Mouse (Mus musculus) hindbrain, embryonic 16.5 days (tissue): Measurements from ENCODE around the gene Bscl2. TPM values are rescaled to one million over a fixed set of nuclear protein-coding genes. Genes with fewer than 3 reads are reported as not detected.

Source experiments
- ATAC-seq: fragments of 200-750 bp; cut with Nextera tagmentation; 2 replicates; pipeline ENCODE4 v1.8.0; 2017; ENCODE audit warnings: moderate TSS enrichment, moderate library complexity
- H3K27ac ChIP-seq: fragments of 300-500 bp; sonication (generic); 2 replicates; pipeline ENCODE4 v1.5.1; 2014; ENCODE audit warnings: low read depth, mild to moderate bottlenecking, control low read depth, low read length, moderate library complexity
- H3K27me3 ChIP-seq: fragments of 300-500 bp; sonication (generic); replicated peaks from 2 replicates; pipeline ENCODE4 v1.6.1; 2014; ENCODE audit warnings: low read length; ENCODE audit not compliant: control insufficient read depth, insufficient read depth
- H3K36me3 ChIP-seq: fragments of 300-500 bp; sonication (generic); 2 replicates; pipeline ENCODE4 v1.6.1; 2014; ENCODE audit warnings: mild to moderate bottlenecking, low read length, moderate library complexity, mixed read lengths; ENCODE audit not compliant: control insufficient read depth, insufficient read depth
- H3K4me1 ChIP-seq: fragments of 300-500 bp; sonication (generic); 2 replicates; pipeline ENCODE4 v1.6.1; 2014; ENCODE audit warnings: low read depth, low read length; ENCODE audit not compliant: control insufficient read depth, insufficient read depth
- H3K4me2 ChIP-seq: fragments of 300-500 bp; sonication (generic); 2 replicates; pipeline ENCODE4 v1.6.1; 2014; ENCODE audit warnings: mild to moderate bottlenecking, low read length, control low read depth, moderate library complexity
- H3K4me3 ChIP-seq: fragments of 300-500 bp; sonication (generic); 2 replicates; pipeline ENCODE4 v1.5.1; 2014; ENCODE audit warnings: mild to moderate bottlenecking, low read length, control low read depth, moderate library complexity
- H3K9ac ChIP-seq: fragments of 300-500 bp; sonication (generic); 2 replicates; pipeline ENCODE4 v1.6.1; 2014; ENCODE audit warnings: low read depth, mild to moderate bottlenecking, control low read depth, low read length, moderate library complexity
- H3K9me3 ChIP-seq: fragments of 300-500 bp; sonication (generic); 2 replicates; pipeline ENCODE4 v1.6.1; 2014; ENCODE audit warnings: mild to moderate bottlenecking, low read length, moderate library complexity; ENCODE audit not compliant: control insufficient read depth
- WGBS: fragments of 180-500 bp; shearing (Covaris S2); extraction: QIAGEN DNeasy Blood & Tissue Kit; methylation state at CpG from one replicate; pipeline ENCODE4 v1.1.7; 2014; 5-methylcytosine and 5-hydroxymethylcytosine counted together
- polyA plus RNA-seq: library from polyadenylated mRNA; unstranded; fragments of >200 nt; fragmentation: Nextera tagmentation; extraction: Ambion mirVana; gene quantifications from 2 replicates; pipeline ENCODE4 v1.2.1, GENCODE M21; 2015

Bscl2 gene
- polyA plus RNA-seq, 1 experiment from 2014 or later = 117 TPM

GRCm38 (mm10) chr19:8803879-8804660 is 33.2 kb upstream of the Bscl2 start:
- H3K9me3 ChIP-seq = no peaks in the 10 kb centered on the region
- WGBS = 95% methylated on average over 11 of the region's 11 CpGs
- ATAC-seq = no peak
- no peak overlapping the region for H3K27ac ChIP-seq
- no peak overlapping the region; the same call in 1 of the 2 replicates for H3K9ac ChIP-seq
- H3K4me3 ChIP-seq = no peak overlapping the region
- no peaks in the 10 kb centered on the region for H3K27me3 ChIP-seq
- no peak overlapping the region for H3K4me2 ChIP-seq
- peaks cover 13% of the 10 kb centered on the region for H3K4me1 ChIP-seq
- H3K36me3 ChIP-seq = peaks cover 10% of the 10 kb centered on the region; the same call in 1 of the 2 replicates

- no peak for ATAC-seq
- Histone ChIP-seq H3K27ac (no peak overlapping the region), H3K4me1 (peaks cover 13% of the 10 kb centered on the region), H3K36me3 (peaks cover 16% of the 10 kb centered on the region; the same call in 1 of the 2 replicates), H3K4me3 (no peak overlapping the region), H3K9ac (no peak overlapping the region), H3K9me3 (no peaks in the 10 kb centered on the region), H3K4me2 (no peak overlapping the region), H3K27me3 (no peaks in the 10 kb centered on the region)
- WGBS = 94% methylated on average over 5 of the region's 5 CpGs
Measured at GRCm38 (mm10) chr19:8806810-8807209, 30.5 kb upstream of the Bscl2 start.

DNA sequence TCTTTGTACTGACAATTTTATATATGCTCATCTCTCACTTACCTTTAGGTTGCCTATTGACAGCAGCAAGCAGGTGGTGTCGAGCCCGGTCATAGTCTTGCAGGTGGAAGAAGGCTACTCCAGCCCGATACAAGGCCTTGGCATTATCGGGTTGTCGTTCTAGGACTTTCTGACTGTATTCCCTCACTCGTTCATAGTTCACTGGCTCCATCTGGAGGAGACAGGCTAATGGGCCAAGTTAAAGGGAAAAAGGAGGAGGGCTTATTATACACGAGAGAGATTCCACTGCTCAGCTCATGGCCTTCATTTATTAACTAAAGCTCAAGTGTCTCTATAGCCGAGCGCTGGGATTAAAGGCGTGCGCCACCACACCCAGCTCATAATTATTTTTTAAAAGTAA is 21.5 kb upstream of the Bscl2 start:
- Histone ChIP-seq H3K9ac (no peak overlapping the region), H3K4me3 (no peak overlapping the region), H3K27ac (no peak overlapping the region), H3K36me3 (peaks cover 7% of the 10 kb centered on the region; the same call in 1 of the 2 replicates), H3K4me2 (no peak overlapping the region), H3K27me3 (no peaks in the 10 kb centered on the region), H3K4me1 (peaks cover 23% of the 10 kb centered on the region), H3K9me3 (no peaks in the 10 kb centered on the region)
- ATAC-seq = no peak
- 63% methylated on average over 11 of the region's 11 CpGs for WGBS

DNA sequence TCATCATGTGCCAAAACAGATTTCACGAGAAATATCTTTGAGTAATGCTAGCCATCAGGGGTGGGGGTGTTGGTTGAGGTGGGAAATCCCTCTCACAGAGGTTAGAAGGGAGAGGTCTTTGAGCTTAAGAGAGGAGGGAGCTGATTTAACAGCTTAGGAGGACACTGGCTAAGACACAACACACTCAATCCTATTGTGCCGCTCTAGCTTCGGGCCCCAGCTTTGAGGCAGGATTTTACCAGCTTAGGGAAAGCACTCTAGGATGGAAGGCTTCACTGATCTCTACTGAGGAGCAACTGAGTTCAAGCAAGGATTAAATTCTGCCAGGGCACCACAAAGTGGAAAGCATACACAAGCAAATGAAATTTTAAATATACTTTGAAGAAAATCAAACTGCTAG is 20.3 kb upstream of the Bscl2 start:
- Histone ChIP-seq H3K4me3 (no peak overlapping the region), H3K36me3 (peaks cover 7% of the 10 kb centered on the region; the same call in 1 of the 2 replicates), H3K9ac (no peak overlapping the region), H3K27me3 (no peaks in the 10 kb centered on the region), H3K9me3 (no peaks in the 10 kb centered on the region), H3K4me2 (peak overlapping the region; percentile 6; the same call in 1 of the 2 replicates), H3K27ac (no peak overlapping the region), H3K4me1 (peaks cover 31% of the 10 kb centered on the region)
- 73% methylated on average over 3 of the region's 3 CpGs for WGBS
- no peak for ATAC-seq

DNA sequence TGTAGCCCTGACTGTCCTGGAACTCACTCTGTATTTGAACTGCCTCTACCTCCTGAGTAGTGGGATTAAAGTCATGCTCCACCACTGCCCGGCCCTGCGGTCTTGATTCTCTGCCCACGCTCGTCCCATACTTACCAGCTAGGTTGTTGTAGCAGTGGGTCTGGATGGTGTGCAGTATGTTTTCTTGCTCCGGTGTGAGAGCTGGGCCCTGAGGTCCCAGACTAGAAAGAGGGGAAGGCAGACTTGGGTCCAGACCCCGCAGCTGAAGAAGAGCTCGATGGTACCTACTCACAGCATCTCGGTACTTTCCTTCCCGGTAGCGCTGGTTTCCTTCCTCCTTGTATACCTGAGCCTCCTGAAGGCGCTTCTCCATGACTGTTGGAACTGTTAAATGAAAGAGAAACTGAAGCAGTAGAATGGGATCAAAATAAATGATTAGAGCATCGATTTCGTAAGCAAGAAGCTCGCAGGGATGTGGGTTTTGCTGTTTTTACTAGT is 18.9 kb upstream of the Bscl2 start:
- Histone ChIP-seq H3K9ac (peak overlapping the region; percentile 74), H3K4me3 (peak overlapping the region; percentile 94), H3K9me3 (no peaks in the 10 kb centered on the region), H3K27me3 (no peaks in the 10 kb centered on the region), H3K4me1 (peaks cover 45% of the 10 kb centered on the region), H3K4me2 (peak overlapping the region; percentile 84), H3K27ac (peak overlapping the region; percentile 96), H3K36me3 (peaks cover 5% of the 10 kb centered on the region)
- WGBS = 27% methylated on average over 14 of the region's 14 CpGs
- no peak for ATAC-seq

- WGBS = under 1% methylated on average over 33 of the region's 33 CpGs
- Histone ChIP-seq H3K4me3 (peak within 1 kb of the TSS; percentile 94), H3K27ac (peak within 1 kb of the TSS; percentile 96), H3K36me3 (peaks cover 8% of the 10 kb centered on the region), H3K4me1 (peaks cover 46% of the 10 kb centered on the region), H3K4me2 (peak within 1 kb of the TSS; percentile 84), H3K9ac (peak within 1 kb of the TSS; percentile 77), H3K27me3 (no peaks in the 10 kb centered on the region), H3K9me3 (no peaks in the 10 kb centered on the region)
- peak; percentile 94 for ATAC-seq
Measured at GRCm38 (mm10) chr19:8818801-8819595, 18.3 kb upstream of the Bscl2 start, which contains the start of gene Ttc9c. Gene Ttc9c (minus strand): TSS chr19:8819333.

DNA sequence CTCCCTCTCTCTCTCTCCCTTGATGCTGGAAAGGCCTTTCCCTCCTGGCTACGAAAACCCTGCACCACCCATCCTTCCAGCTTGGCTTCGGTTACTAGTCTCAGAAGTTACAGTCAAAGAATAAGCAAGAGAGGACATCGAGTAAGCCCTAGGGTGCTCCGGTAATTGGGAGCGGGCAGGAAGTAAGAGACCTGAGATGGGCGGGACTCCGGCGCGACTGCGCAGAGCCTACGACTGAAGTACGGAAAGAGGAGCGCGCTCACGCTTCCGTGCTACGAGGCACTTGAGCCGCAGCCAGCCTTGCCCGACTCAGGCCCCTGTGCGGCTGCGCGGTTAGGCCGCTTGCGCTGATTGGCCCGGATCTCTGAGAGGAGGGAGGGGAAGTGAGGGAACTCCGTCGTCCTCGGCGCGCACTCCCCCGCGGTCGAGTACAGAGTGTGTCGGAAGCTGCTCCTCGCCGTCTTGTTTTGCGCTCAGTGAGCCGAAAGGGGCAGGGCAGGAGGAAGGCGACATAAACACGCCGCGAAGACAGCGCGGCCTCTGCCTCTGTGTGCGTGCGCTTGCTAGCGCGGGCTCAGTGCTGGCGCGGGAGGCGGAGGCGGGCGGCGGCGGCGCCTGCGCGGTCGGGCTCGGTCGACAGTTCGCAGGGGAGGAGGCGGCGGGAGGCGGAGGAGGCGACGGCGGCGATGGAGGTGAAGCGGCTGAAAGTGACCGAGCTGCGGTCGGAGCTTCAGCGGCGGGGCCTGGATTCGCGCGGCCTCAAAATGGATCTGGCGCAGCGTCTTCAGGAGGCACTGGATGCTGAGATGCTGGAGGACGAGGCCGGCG is 17.5 kb upstream of the Bscl2 start, which contains the start of gene Hnrnpul2:
TSS of gene Hnrnpul2 (plus strand) at position 415 of the 828 bp plus-strand sequence.
- peak within 1 kb of the TSS; percentile 84 for H3K4me2 ChIP-seq
- H3K36me3 ChIP-seq = peaks cover 17% of the 10 kb centered on the region
- H3K9me3 ChIP-seq = no peaks in the 10 kb centered on the region
- H3K27ac ChIP-seq = peak within 1 kb of the TSS; percentile 96
- H3K4me1 ChIP-seq = peaks cover 44% of the 10 kb centered on the region
- WGBS = 0% methylated on average over 71 of the region's 83 CpGs
- peak within 1 kb of the TSS; percentile 94 for H3K4me3 ChIP-seq
- peak within 1 kb of the TSS; percentile 77 for H3K9ac ChIP-seq
- H3K27me3 ChIP-seq = no peaks in the 10 kb centered on the region
- ATAC-seq = peak; percentile 96

DNA sequence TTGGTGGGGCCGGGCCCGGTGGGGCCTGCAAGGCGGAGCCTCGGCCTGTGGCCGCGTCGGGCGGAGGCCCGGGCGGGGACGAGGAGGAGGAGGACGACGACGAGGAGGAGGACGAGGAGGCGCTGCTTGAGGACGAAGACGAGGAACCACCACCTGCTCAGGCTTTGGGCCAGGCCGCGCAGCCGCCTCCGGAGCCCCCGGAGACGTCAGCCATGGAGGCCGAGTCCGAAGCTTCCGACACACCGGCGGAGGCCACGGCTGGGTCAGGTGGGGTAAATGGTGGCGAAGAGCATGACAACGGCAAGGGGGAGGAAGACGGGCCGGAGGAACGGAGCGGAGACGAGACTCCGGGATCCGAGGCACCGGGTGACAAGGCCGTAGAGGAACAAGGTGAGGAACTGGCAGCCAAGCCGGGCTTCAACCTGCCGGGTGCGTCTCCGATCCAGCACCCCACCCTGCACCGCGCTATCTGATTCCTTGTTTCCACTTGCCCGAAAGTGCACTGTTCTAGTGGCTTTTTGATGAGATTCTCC is 16.8 kb upstream of the Bscl2 start:
- Histone ChIP-seq H3K4me1 (peaks cover 44% of the 10 kb centered on the region), H3K27ac (peak overlapping the region; percentile 96), H3K27me3 (no peaks in the 10 kb centered on the region), H3K36me3 (peaks cover 23% of the 10 kb centered on the region), H3K4me3 (peak overlapping the region; percentile 94), H3K4me2 (peak overlapping the region; percentile 69), H3K9me3 (no peaks in the 10 kb centered on the region), H3K9ac (peak overlapping the region; percentile 77)
- under 1% methylated on average over 42 of the region's 48 CpGs for WGBS
- peak; percentile 7; the same call in 1 of the 2 replicates for ATAC-seq
